Mouse (Mus musculus): Measurements from ENCODE around the gene Adamts20. TPM values are rescaled to one million over a fixed set of nuclear protein-coding genes. Genes with fewer than 3 reads are reported as not detected.

The Adamts20 gene
- polyA plus RNA-seq, 1 experiment from 2014 or later: 5.6 TPM

GRCm38 (mm10) chr15:94220686-94221085 lies 244.5 kb downstream of the Adamts20 start:
- H3K9ac ChIP-seq (replicated peaks; ENCODE audit: low read depth, low read length): no peak overlapping the region
- H3K36me3 ChIP-seq (ENCODE audit: control insufficient read depth, insufficient read depth, low read length): no peaks in the 10 kb centered on the region
- no peak overlapping the region for H3K4me2 ChIP-seq (ENCODE audit: low read depth, low read length)
- WGBS: 31% methylated on average over 8 of the region's 8 CpGs
- H3K4me1 ChIP-seq (ENCODE audit: control insufficient read depth, insufficient read depth, low read length): 0 out of 2 replicates have a peak, but pooled peaks cover 3% of the 10 kb centered on the region
- ATAC-seq (ENCODE audit: low read depth): no peak
- H3K27me3 ChIP-seq (ENCODE audit: control insufficient read depth, insufficient read depth, low read length): no peaks in the 10 kb centered on the region
- no peak overlapping the region for H3K27ac ChIP-seq (ENCODE audit: low read depth, low read length)
- no peaks in the 10 kb centered on the region for H3K9me3 ChIP-seq (ENCODE audit: control insufficient read depth, low read length)
- H3K4me3 ChIP-seq (ENCODE audit: low read depth, low read length): no peak overlapping the region

Other genes with a start within 250 kb of the Adamts20 start
- gene Pus7l, start 78.1 kb upstream of the Adamts20 start, polyA plus RNA-seq (2014; fragmentation: Nextera tagmentation; extraction: Ambion mirVana): 7.1 and 8.4 TPM in 2 replicates
- gene Irak4, start 78.2 kb upstream of the Adamts20 start, polyA plus RNA-seq (2014; fragmentation: Nextera tagmentation; extraction: Ambion mirVana): 1.2 and 1.5 TPM in 2 replicates
- 75.5 and 85.6 TPM in 2 replicates for gene Twf1, start 124.5 kb upstream of the Adamts20 start, polyA plus RNA-seq (2014; fragmentation: Nextera tagmentation; extraction: Ambion mirVana)
- 17.3 and 19.5 TPM in 2 replicates for gene Tmem117, start 163.8 kb upstream of the Adamts20 start, polyA plus RNA-seq (2014; fragmentation: Nextera tagmentation; extraction: Ambion mirVana)

All from neural tube, embryonic 14.5 days (tissue).